Mouse (Mus musculus) myocyte (in vitro differentiated cells): Measurements from ENCODE around the gene Nat10.

Experiments used
- CEBPB ChIP-seq: IDR thresholded peaks from 2 replicates; pipeline ENCODE4 v1.6.1; 2011; ENCODE audit warnings: mild to moderate bottlenecking, moderate library complexity; ENCODE audit not compliant: poor library complexity, insufficient read depth, severe bottlenecking
- E2F4 ChIP-seq: IDR thresholded peaks from one replicate; pipeline ENCODE4 v1.6.1; 2011; ENCODE audit warnings: mild to moderate bottlenecking, control low read depth, moderate library complexity; ENCODE audit not compliant: insufficient read depth
- MAX ChIP-seq: IDR thresholded peaks from one replicate; pipeline ENCODE4 v1.6.1; 2011; ENCODE audit warnings: low read depth, mild to moderate bottlenecking, control low read depth
- MYOG ChIP-seq, 3 experiments: IDR thresholded peaks; one replicate each; pipeline ENCODE4 v1.6.1; 2011; ENCODE audit warnings: control low read depth in 2 of 3, low read depth in 2 of 3, mild to moderate bottlenecking in 2 of 3; ENCODE audit not compliant: insufficient read length in 2 of 3, control insufficient read depth in 1 of 3, insufficient read depth in 1 of 3
- POLR2A ChIP-seq: IDR thresholded peaks from one replicate; pipeline ENCODE4 v1.6.1; 2011; ENCODE audit warnings: low read depth, mild to moderate bottlenecking, control low read depth, moderate library complexity; ENCODE audit not compliant: insufficient read length
- REST ChIP-seq: IDR thresholded peaks from one replicate; pipeline ENCODE4 v1.6.1; 2011; ENCODE audit warnings: mild to moderate bottlenecking, control low read depth, moderate library complexity; ENCODE audit not compliant: insufficient read depth, insufficient read length
- TCF12 ChIP-seq: IDR thresholded peaks from one replicate; pipeline ENCODE4 v1.6.1; 2011; ENCODE audit warnings: mild to moderate bottlenecking, control low read depth; ENCODE audit not compliant: poor library complexity, insufficient read depth, severe bottlenecking

DNA sequence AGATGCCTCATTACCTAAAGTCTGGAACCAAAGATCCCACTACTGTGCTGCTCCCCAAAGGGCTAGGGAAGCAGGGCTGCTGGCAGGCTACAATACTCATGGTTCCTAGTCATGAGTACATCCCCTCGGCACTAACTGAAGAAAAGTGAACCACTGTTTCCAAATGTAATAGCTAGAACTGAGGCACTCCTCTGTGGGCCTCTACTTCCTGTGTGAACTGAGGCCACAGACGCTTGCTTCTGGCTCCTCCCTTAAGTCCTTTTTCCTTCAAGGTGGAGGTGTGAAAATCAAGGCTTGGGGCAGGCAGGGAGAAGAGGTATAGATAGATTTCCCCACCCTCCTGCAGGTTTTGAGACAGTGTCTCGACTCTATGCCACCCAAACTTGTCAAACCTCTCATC is 6.5 kb downstream of the Nat10 start:
- TF ChIP-seq MYOG (IDR thresholded peaks at IDR 0.05; ENCODE audit: control insufficient read depth in 1 of 3, insufficient read depth in 1 of 3, insufficient read length in 2 of 3, low read depth in 2 of 3) (no peak), E2F4 (no peak), CEBPB (no peak), POLR2A (no peak), MAX (no peak), TCF12 (no peak), REST (no peak)
